8 mouse cellular contexts compared by ENCODE assay signal in genomic region chr14:79767601-79768000, GRCm38 (mm10). TPM values are rescaled to one million over a fixed set of nuclear protein-coding genes. Genes with fewer than 3 reads are reported as not detected.
DNase-seq lines count a peak whose midpoint lies in the region; ATAC-seq and TF ChIP-seq lines count a peak whose summit lies in the region.
"Had no signal": no experiment of that assay in that cellular context is flagged by ENCODE, and none has a peak within 500 bp of the region (broad histone marks: within the 10 kb centered on the region; RNA-seq: fewer than 3 reads in every experiment).

No protein-coding gene starts in this region.

- no peaks in the 10 kb centered on the region for H3K9me3 ChIP-seq in embryonic facial prominence, embryonic 10.5 days
- H3K9me3 ChIP-seq in forebrain, embryonic 13.5 days (replicated peaks), result no peaks in the 10 kb centered on the region
- no peaks in the 10 kb centered on the region for H3K9me3 ChIP-seq in limb, embryonic 10.5 days (replicated peaks)
- H3K9me3 ChIP-seq in lung, postnatal 0 days (ENCODE audit: low read length), result no peaks in the 10 kb centered on the region

- H3K4me1 ChIP-seq in embryonic facial prominence, embryonic 10.5 days, result peaks cover 42% of the 10 kb centered on the region
- peaks cover 58% of the 10 kb centered on the region for H3K4me1 ChIP-seq in forebrain, embryonic 13.5 days
- H3K4me1 ChIP-seq in limb, embryonic 10.5 days, result peaks cover 45% of the 10 kb centered on the region
- H3K4me1 ChIP-seq in lung, postnatal 0 days (ENCODE audit: insufficient read depth, low read depth, low read length), result peaks cover 11% of the 10 kb centered on the region; the same call in 1 of the 2 replicates

- peak overlapping the region; percentile 82 for H3K4me2 ChIP-seq in forebrain, embryonic 13.5 days
- H3K4me2 ChIP-seq in lung, postnatal 0 days (replicated peaks; ENCODE audit: low read depth, low read length), result no peak overlapping the region

- H3K36me3 ChIP-seq in embryonic facial prominence, embryonic 10.5 days (replicated peaks), result no peaks in the 10 kb centered on the region
- H3K36me3 ChIP-seq in forebrain, embryonic 13.5 days (ENCODE audit: poor library complexity, severe bottlenecking), result 0 out of 2 replicates have a peak, but pooled peaks cover 4% of the 10 kb centered on the region
- no peaks in the 10 kb centered on the region for H3K36me3 ChIP-seq in limb, embryonic 10.5 days
- no peaks in the 10 kb centered on the region for H3K36me3 ChIP-seq in lung, postnatal 0 days (ENCODE audit: insufficient read depth, low read length)

- WGBS in embryonic facial prominence, embryonic 10.5 days, result 4% methylated on average over 11 of the region's 11 CpGs
- WGBS in forebrain, embryonic 13.5 days, result 6% methylated on average over 11 of the region's 11 CpGs
- WGBS in limb, embryonic 10.5 days, result 8% methylated on average over 11 of the region's 11 CpGs
- 17% methylated on average over 11 of the region's 11 CpGs for WGBS in lung, postnatal 0 days

- H3K9ac ChIP-seq in forebrain, embryonic 13.5 days, result peak overlapping the region; percentile 75
- H3K9ac ChIP-seq in lung, postnatal 0 days (replicated peaks; ENCODE audit: low read depth), result no peak overlapping the region

- TF ChIP-seq CTCF in lung, postnatal 0 days (IDR thresholded peaks at IDR 0.05), result no peak

- H3K27me3 ChIP-seq in embryonic facial prominence, embryonic 10.5 days (replicated peaks; ENCODE audit: low read depth, poor library complexity, severe bottlenecking), result peaks cover 77% of the 10 kb centered on the region
- H3K27me3 ChIP-seq in forebrain, embryonic 13.5 days, result peaks cover 45% of the 10 kb centered on the region
- H3K27me3 ChIP-seq in limb, embryonic 10.5 days (ENCODE audit: low read depth, poor library complexity, severe bottlenecking), result peaks cover 83% of the 10 kb centered on the region
- peaks cover 53% of the 10 kb centered on the region for H3K27me3 ChIP-seq in lung, postnatal 0 days (replicated peaks; ENCODE audit: insufficient read depth, low read length)

- no peak for ATAC-seq in forebrain, embryonic 13.5 days
- no peak for ATAC-seq in lung, postnatal 0 days

- H3K4me3 ChIP-seq in embryonic facial prominence, embryonic 10.5 days, result peak overlapping the region; percentile 56
- H3K4me3 ChIP-seq in forebrain, embryonic 13.5 days, result peak overlapping the region; percentile 56
- peak overlapping the region; percentile 48; the same call in 1 of the 2 replicates for H3K4me3 ChIP-seq in limb, embryonic 10.5 days
- H3K4me3 ChIP-seq in lung, postnatal 0 days (ENCODE audit: low read depth, low read length), result no peak overlapping the region

- no peak for TF ChIP-seq EP300 in lung, postnatal 0 days (IDR thresholded peaks at IDR 0.05)

- no peak overlapping the region for H3K27ac ChIP-seq in embryonic facial prominence, embryonic 10.5 days (replicated peaks)
- H3K27ac ChIP-seq in forebrain, embryonic 13.5 days, result no peak overlapping the region
- H3K27ac ChIP-seq in limb, embryonic 10.5 days, result no peak overlapping the region
- no peak overlapping the region for H3K27ac ChIP-seq in lung, postnatal 0 days (ENCODE audit: low read length)

- DNase-seq in embryonic facial prominence, embryonic 10.5 days (ENCODE audit: low spot score), result peak; percentile 10
- DNase-seq in limb, embryonic 10.5 days (ENCODE audit: low spot score), result no peak
- peak; percentile 16 for DNase-seq in neural tube, embryonic 10.5 days (ENCODE audit: extremely low spot score, low spot score)
- no peak for DNase-seq in frontal cortex, postnatal 14 days (ENCODE audit: low spot score in 2 of 2)
- DNase-seq in lung, postnatal 0 days (ENCODE audit: low spot score), result no peak
- no peak for DNase-seq in spleen, postnatal 10 days (ENCODE audit: low spot score in 2 of 2)
- DNase-seq: lung, adult 2 months had no signal

RNA-seq across cellular contexts. Expression of gene Pcdh8, which starts 3.5 kb away (rescaled TPM):
- 3.6 and 9.8 TPM in 2 replicates for polyA plus RNA-seq in embryonic facial prominence, embryonic 10.5 days (2016; fragmentation: Nextera tagmentation; extraction: Ambion mirVana)
- polyA plus RNA-seq in forebrain, embryonic 13.5 days (2015; fragmentation: Nextera tagmentation; extraction: Ambion mirVana), result 21.1 and 22.3 TPM in 2 replicates
- polyA plus RNA-seq in limb, embryonic 10.5 days (2016; fragmentation: Nextera tagmentation; extraction: Ambion mirVana), result 0.93 and 3.4 TPM in 2 replicates
- not detected in 2 replicates for polyA plus RNA-seq in lung, postnatal 0 days (2015; fragmentation: Nextera tagmentation; extraction: Ambion mirVana)
- polyA plus RNA-seq: lung, adult 2 months had no signal

Comparison
In these comparisons a context has a peak if more than half of its experiments do, and no peak if none do; other contexts are left out.
1. DNase-seq: peak in embryonic facial prominence, embryonic 10.5 days (single experiment) and neural tube, embryonic 10.5 days (single experiment); none in limb, embryonic 10.5 days (single experiment), frontal cortex, postnatal 14 days (0 of 2), lung, postnatal 0 days (single experiment) and spleen, postnatal 10 days (0 of 2).